ENCODE assay signal across 1 mouse cellular context in genomic region chr7:97019303-97019702, GRCm38 (mm10).
TF ChIP-seq lines count a peak whose summit lies in the region.

No protein-coding gene starts in this region.

TF ChIP-seq in MEL, 35 proteins besides CTCF, POLR2A, EP300 and RAD21 (continued from another document):
- TF ChIP-seq GATA1 (IDR thresholded peaks at IDR 0.05; ENCODE audit: low read depth, low read length): 0 out of 2 replicates have a peak, but pooled peaks have one; percentile 22
